Mouse (Mus musculus): ENCODE data around the gene Sost. TPM values are rescaled to one million over a fixed set of nuclear protein-coding genes. Genes with fewer than 3 reads are reported as not detected.

The Sost gene
- 0.36 and 0.96 TPM in 2 replicates for polyA plus RNA-seq (2016; fragmentation: Nextera tagmentation; extraction: Ambion mirVana)

DNA sequence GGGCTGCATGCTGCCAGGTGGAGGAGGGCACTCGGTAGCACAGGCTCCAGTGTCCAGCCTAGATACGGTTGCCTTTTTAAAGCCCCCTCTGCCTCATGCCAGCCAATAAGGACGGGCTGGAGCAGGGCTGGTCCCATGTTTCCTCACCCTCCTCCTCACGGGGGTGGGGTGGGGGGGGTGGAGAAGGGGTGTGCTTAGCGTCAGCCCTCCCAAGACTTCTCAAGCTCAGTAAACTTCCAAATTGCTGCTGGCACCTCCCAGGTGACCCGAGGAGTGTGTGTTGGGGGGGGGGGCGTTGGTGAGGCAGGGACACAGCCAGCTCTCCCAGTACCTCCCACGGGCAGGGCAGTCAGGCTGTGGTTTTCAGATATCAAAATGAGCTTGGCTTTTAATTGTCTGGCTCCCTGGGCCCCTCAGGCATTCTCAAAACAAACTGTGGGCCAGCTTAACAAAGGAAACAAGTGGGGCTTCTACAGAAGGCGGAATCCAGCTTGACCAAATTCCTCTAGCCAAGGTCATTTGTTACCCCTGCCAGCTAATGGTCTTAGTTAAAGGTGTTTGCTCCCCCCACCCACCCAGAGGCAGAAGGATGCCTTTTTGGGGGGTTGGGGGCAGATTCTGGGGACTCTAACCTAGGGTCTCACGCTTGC lies at the start of gene Sost:
Sost (minus strand) TSS at position 51 of the 650 bp plus-strand sequence.
- Histone ChIP-seq H3K4me1 (peaks cover 55% of the 10 kb centered on the region), H3K9me3 (no peaks in the 10 kb centered on the region), H3K27me3 (ENCODE audit: insufficient read depth, poor library complexity, severe bottlenecking) (peaks cover 65% of the 10 kb centered on the region), H3K4me3 (peak within 1 kb of the TSS; percentile 29), H3K36me3 (no peaks in the 10 kb centered on the region), H3K27ac (peak within 1 kb of the TSS; percentile 71)
- DNase-seq (ENCODE audit: low spot score) = no peak
- WGBS = 21% methylated on average over 10 of the region's 10 CpGs

- H3K9me3 ChIP-seq = no peaks in the 10 kb centered on the region
- peak overlapping the region; percentile 67; the same call in 1 of the 2 replicates for H3K27ac ChIP-seq
- WGBS = 89% methylated on average over 1 of the region's 1 CpGs
- no peaks in the 10 kb centered on the region for H3K27me3 ChIP-seq (ENCODE audit: insufficient read depth, poor library complexity, severe bottlenecking)
- no peak overlapping the region for H3K4me3 ChIP-seq
- DNase-seq (ENCODE audit: low spot score) = no peak
- H3K36me3 ChIP-seq = peaks cover 9% of the 10 kb centered on the region
- peaks cover 14% of the 10 kb centered on the region for H3K4me1 ChIP-seq
Observed at GRCm38 (mm10) chr11:102016136-102016535, 49.3 kb upstream of the Sost start.

GRCm38 (mm10) chr11:102015472-102015871 lies 48.7 kb upstream of the Sost start:
- Histone ChIP-seq H3K9me3 (no peaks in the 10 kb centered on the region), H3K27ac (no peak overlapping the region), H3K4me3 (no peak overlapping the region), H3K27me3 (ENCODE audit: insufficient read depth, poor library complexity, severe bottlenecking) (no peaks in the 10 kb centered on the region), H3K4me1 (peaks cover 14% of the 10 kb centered on the region), H3K36me3 (peaks cover 15% of the 10 kb centered on the region)
- no peak for DNase-seq (ENCODE audit: low spot score)
- WGBS = 64% methylated on average over 6 of the region's 6 CpGs

- peaks cover 8% of the 10 kb centered on the region; the same call in 1 of the 2 replicates for H3K27me3 ChIP-seq (ENCODE audit: insufficient read depth, poor library complexity, severe bottlenecking)
- no peak for DNase-seq (ENCODE audit: low spot score)
- 75% methylated on average over 8 of the region's 8 CpGs for WGBS
- H3K4me1 ChIP-seq = peaks cover 24% of the 10 kb centered on the region
- no peak overlapping the region for H3K27ac ChIP-seq
- no peaks in the 10 kb centered on the region for H3K9me3 ChIP-seq
- H3K4me3 ChIP-seq = no peak overlapping the region
- peaks cover 21% of the 10 kb centered on the region for H3K36me3 ChIP-seq
Observed at GRCm38 (mm10) chr11:102013201-102013600, 46.4 kb upstream of the Sost start.

- Histone ChIP-seq H3K27ac (no peak overlapping the region), H3K36me3 (peaks cover 27% of the 10 kb centered on the region; the same call in 1 of the 2 replicates), H3K4me1 (peaks cover 25% of the 10 kb centered on the region), H3K27me3 (ENCODE audit: insufficient read depth, poor library complexity, severe bottlenecking) (peaks cover 8% of the 10 kb centered on the region), H3K9me3 (no peaks in the 10 kb centered on the region), H3K4me3 (no peak overlapping the region)
- no peak for DNase-seq (ENCODE audit: low spot score)
- WGBS = 71% methylated on average over 8 of the region's 8 CpGs
Observed at GRCm38 (mm10) chr11:102011510-102011909, 44.7 kb upstream of the Sost start.

DNA sequence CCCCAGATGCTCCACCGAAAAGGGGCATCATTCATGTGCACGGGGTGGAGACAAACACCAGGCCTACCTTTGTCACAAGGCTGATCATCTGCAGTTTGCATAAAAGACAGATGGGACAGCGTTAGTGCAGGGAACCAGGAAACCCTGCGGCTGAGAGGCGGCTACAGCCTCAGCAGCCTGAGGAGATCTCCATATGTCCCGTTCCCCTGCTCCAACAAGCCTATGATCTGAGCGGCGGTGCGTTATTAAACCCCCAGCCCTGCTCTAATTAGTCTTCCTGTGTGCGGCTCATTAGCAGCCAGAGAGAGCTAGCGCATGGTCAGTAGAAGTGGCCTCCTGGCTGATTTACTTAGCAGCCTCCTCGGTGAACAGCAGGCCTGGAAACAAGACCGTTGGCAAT lies 43.3 kb upstream of the Sost start:
- 85% methylated on average over 13 of the region's 13 CpGs for WGBS
- peak overlapping the region; percentile 38; the same call in 1 of the 2 replicates for H3K27ac ChIP-seq
- H3K9me3 ChIP-seq = no peaks in the 10 kb centered on the region
- no peak overlapping the region for H3K4me3 ChIP-seq
- no peak for DNase-seq (ENCODE audit: low spot score)
- H3K27me3 ChIP-seq (ENCODE audit: insufficient read depth, poor library complexity, severe bottlenecking) = peaks cover 8% of the 10 kb centered on the region
- peaks cover 27% of the 10 kb centered on the region; the same call in 1 of the 2 replicates for H3K36me3 ChIP-seq
- H3K4me1 ChIP-seq = peaks cover 18% of the 10 kb centered on the region

DNA sequence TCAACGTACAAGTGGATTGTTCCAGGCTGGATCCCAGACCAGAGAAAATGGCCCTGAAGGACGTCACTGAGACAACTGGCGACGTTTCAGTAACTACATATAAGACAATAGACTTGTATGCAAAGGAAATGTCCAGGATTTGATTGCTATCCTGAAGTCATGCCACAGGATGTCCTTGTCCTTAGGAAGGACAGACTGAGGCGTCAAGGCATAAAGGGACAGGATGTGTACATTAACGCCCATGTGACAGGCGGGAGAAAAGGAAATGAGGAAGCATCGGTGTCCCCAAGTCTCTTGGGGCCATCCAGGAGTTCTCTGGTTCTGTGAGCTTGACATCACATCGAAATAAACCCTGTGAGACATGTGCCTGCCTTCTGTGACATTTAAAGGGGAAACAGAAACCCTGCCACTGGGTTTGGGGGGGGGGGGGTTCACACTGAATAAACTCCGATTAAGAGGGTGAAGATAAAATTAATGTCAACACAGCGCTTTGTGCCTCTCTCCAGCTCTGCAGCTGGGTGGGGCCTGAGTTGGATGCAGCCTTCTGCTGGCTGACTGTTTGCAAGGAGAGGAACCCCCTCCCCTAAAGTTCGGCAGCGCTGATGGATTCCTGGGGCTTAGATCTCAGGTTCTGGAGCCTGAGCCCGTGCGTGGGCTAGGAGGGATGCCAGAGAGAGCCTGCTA lies 42.3 kb upstream of the Sost start:
- H3K4me3 ChIP-seq = no peak overlapping the region
- no peak for DNase-seq (ENCODE audit: low spot score)
- H3K36me3 ChIP-seq = peaks cover 34% of the 10 kb centered on the region
- 68% methylated on average over 15 of the region's 15 CpGs for WGBS
- H3K27me3 ChIP-seq (ENCODE audit: insufficient read depth, poor library complexity, severe bottlenecking) = peaks cover 8% of the 10 kb centered on the region
- H3K9me3 ChIP-seq = no peaks in the 10 kb centered on the region
- peaks cover 18% of the 10 kb centered on the region for H3K4me1 ChIP-seq
- H3K27ac ChIP-seq = peak overlapping the region; percentile 52; the same call in 1 of the 2 replicates

- peak overlapping the region; percentile 36; the same call in 1 of the 2 replicates for H3K27ac ChIP-seq
- H3K36me3 ChIP-seq = peaks cover 33% of the 10 kb centered on the region
- 85% methylated on average over 8 of the region's 8 CpGs for WGBS
- no peak for DNase-seq (ENCODE audit: low spot score)
- peaks cover 8% of the 10 kb centered on the region for H3K27me3 ChIP-seq (ENCODE audit: insufficient read depth, poor library complexity, severe bottlenecking)
- no peak overlapping the region for H3K4me3 ChIP-seq
- peaks cover 18% of the 10 kb centered on the region for H3K4me1 ChIP-seq
- no peaks in the 10 kb centered on the region for H3K9me3 ChIP-seq
Observed at GRCm38 (mm10) chr11:102008372-102008771, 41.6 kb upstream of the Sost start.

DNA sequence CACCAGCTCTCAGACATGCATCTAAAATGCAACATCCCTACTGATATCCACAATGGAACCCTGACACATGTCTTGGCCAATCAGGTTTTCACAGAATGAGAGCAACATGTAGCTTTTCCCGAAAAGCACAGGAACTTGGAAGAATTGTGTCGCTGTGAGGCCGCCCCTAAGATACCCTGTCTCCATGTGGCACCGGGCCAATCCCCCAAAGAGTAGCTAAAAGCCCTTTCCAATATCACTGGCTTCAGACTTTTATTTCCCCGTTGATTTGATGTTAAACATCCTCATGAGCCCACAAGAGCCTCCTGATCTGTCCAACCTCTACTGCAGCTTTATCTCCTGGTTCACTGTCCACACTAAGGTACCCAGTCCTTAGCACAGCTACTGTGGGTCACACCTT lies 39.9 kb upstream of the Sost start:
- H3K4me3 ChIP-seq = no peak overlapping the region
- peaks cover 18% of the 10 kb centered on the region for H3K4me1 ChIP-seq
- WGBS = 86% methylated on average over 5 of the region's 5 CpGs
- peaks cover 29% of the 10 kb centered on the region for H3K36me3 ChIP-seq
- peaks cover 8% of the 10 kb centered on the region for H3K27me3 ChIP-seq (ENCODE audit: insufficient read depth, poor library complexity, severe bottlenecking)
- no peak overlapping the region for H3K27ac ChIP-seq
- no peaks in the 10 kb centered on the region for H3K9me3 ChIP-seq
- no peak for DNase-seq (ENCODE audit: low spot score)

DNA sequence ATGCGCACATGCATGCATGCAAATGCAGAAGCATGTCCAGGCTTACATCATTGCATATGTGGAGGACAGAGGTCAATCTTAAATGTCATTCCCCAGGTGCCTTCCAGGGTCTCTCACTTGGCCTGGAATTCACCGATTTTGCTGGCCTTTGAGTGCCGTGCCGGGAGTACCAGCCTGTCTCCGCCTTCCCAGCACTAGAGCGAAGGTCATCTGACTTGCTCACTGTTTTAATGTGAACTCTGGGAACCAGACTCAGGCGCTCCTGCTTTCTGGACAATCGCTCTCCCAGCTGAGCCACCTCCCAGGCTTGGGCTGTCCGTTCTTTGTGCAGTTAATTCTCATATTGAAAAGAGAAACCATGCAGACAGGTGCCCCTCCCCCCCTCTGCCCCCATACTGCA lies 39.5 kb upstream of the Sost start:
- no peak overlapping the region for H3K4me3 ChIP-seq
- peaks cover 25% of the 10 kb centered on the region for H3K36me3 ChIP-seq
- 72% methylated on average over 9 of the region's 9 CpGs for WGBS
- H3K9me3 ChIP-seq = no peaks in the 10 kb centered on the region
- H3K4me1 ChIP-seq = peaks cover 18% of the 10 kb centered on the region
- H3K27me3 ChIP-seq (ENCODE audit: insufficient read depth, poor library complexity, severe bottlenecking) = peaks cover 8% of the 10 kb centered on the region
- H3K27ac ChIP-seq = no peak overlapping the region
- DNase-seq (ENCODE audit: low spot score) = no peak

- Histone ChIP-seq H3K4me3 (no peak overlapping the region), H3K4me1 (peaks cover 17% of the 10 kb centered on the region), H3K27ac (no peak overlapping the region), H3K9me3 (no peaks in the 10 kb centered on the region), H3K27me3 (ENCODE audit: insufficient read depth, poor library complexity, severe bottlenecking) (no peaks in the 10 kb centered on the region; the same call in 1 of the 2 replicates), H3K36me3 (peaks cover 17% of the 10 kb centered on the region)
- DNase-seq (ENCODE audit: low spot score) = no peak
- WGBS = 84% methylated on average over 8 of the region's 8 CpGs
Observed at GRCm38 (mm10) chr11:102004251-102004650, 37.4 kb upstream of the Sost start.

DNA sequence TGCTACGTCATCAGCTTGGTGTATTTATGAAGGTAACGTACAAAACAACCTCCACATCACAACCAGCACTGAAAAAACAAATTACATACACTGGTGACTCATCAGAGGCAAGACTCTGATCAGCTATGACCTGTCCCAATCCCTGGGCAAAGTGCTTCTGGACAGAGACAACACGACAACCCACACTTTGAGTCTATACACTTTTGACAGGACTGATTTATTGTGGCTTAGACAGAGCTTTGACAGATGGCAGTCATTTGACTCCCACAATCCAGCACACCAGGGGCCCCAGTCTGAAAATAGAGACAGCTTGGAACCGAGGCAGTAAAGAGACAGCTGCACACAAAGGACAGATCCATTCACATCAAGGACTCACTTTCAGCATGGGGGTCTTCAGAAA lies 32.7 kb upstream of the Sost start:
- Histone ChIP-seq H3K36me3 (peaks cover 4% of the 10 kb centered on the region), H3K27me3 (ENCODE audit: insufficient read depth, poor library complexity, severe bottlenecking) (no peaks in the 10 kb centered on the region), H3K9me3 (no peaks in the 10 kb centered on the region), H3K4me3 (no peak overlapping the region), H3K27ac (no peak overlapping the region), H3K4me1 (peaks cover 6% of the 10 kb centered on the region)
- 54% methylated on average over 4 of the region's 4 CpGs for WGBS
- DNase-seq (ENCODE audit: low spot score) = no peak

- Histone ChIP-seq H3K27me3 (ENCODE audit: insufficient read depth, poor library complexity, severe bottlenecking) (no peaks in the 10 kb centered on the region), H3K36me3 (no peaks in the 10 kb centered on the region), H3K9me3 (no peaks in the 10 kb centered on the region), H3K27ac (no peak overlapping the region), H3K4me3 (no peak overlapping the region), H3K4me1 (peaks cover 10% of the 10 kb centered on the region)
- no peak for DNase-seq (ENCODE audit: low spot score)
- WGBS = 56% methylated on average over 5 of the region's 5 CpGs
Observed at GRCm38 (mm10) chr11:101998258-101998657, 31.4 kb upstream of the Sost start.

All from heart, embryonic 10.5 days (tissue).